Mouse (Mus musculus) colon, adult 2 months (tissue): Measurements from ENCODE around the gene Olfr622. TPM values are rescaled to one million over a fixed set of nuclear protein-coding genes. Genes with fewer than 3 reads are reported as not detected.

Experiments
- polyA plus RNA-seq: library from polyadenylated mRNA; depleted of rRNA; stranded (reverse); fragments of >200 nt; gene quantifications from 2 replicates; pipeline ENCODE4 v1.2.3, GENCODE M21; 2012; rRNA removed

The Olfr622 gene
- polyA plus RNA-seq, result not detected in 2 replicates

DNA sequence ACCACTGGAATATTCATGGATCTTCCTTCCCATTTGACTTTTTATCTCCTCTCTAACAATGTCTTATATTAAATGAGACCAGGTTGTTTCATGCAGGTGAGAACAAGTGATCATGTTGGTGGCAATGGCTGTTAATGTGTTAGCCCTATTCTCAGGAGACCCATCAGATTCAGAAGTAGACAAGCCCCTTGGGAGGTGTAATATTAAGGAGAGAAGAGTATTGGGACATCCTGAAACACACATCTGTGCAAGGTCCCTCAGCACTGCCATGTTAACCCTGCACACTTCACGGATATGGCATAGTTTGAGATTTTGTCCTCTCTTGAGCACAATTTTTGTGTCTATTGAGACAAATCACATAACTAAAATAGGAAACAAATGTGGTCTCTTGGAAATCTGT is at the start of gene Olfr622:
Gene Olfr622, minus strand, starts transcription at position 101 of the 400 bp plus-strand sequence.

DNA sequence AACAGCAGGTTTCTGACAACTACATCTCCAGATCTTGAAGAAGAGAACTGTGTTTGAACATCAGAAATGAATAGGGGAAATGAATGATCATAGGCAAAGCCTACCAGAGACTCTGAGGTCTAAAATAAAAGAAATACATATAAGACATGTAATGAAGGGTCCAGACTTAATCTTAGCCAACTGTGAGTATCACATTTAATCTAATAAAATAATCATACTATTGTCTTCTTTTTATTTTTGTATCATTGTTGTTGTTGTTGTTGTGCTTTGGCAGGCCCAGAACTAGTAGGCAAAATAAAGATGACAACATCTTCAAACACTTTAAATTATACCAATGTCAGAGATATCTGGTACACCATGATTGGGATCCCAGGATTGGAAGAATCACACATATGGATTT is 39.9 kb upstream of the Olfr622 start, which contains the start of gene Olfr625-ps1:
Gene Olfr625-ps1, plus strand, starts transcription at position 301 of the 400 bp plus-strand sequence.

DNA sequence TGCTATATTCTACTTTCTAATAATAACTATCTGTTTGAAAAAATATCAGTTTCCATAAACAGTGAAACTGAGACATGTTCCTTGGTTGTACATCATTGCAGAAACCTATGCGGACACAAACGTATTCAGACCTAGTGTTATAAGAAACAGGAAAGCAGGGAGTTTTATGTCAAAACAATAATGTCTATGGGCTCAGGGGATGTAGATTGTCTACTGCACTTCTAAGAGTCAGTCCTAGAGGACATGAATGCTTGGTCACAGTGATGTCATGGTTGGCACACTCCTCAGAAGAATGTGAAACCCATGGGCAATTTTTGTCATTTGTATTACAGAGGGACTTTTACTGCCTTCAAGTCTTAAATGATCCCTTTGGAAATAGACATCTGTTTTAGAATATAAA is 28.6 kb upstream of the Olfr622 start, which contains the start of gene Olfr624:
Gene Olfr624, minus strand, starts transcription at position 101 of the 400 bp plus-strand sequence.

GRCm38 (mm10) chr7:103663598-103663997 is 21.1 kb upstream of the Olfr622 start, which contains the start of gene Olfr623:
TSS of gene Olfr623 (minus strand) at chr7:103663698.

DNA sequence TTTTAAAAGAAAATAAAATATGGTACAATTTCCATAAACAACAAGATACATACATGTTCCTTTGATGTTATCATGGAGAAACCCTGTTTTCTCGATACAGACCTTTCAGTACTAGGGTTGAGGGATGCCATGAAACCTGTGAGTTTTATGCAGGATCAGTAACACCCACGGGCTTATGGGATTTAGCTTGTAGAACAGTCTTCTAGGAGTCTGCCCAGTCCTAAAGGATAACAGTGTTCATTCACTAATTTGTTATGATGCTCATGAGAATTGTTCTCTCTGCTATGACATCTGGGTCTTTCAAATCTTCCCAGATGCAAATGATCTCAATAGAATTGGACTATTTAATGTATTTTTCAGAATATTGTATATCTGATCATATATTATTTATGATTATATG is 30.1 kb downstream of the Olfr622 start, which contains the start of gene Olfr620:
Gene Olfr620, minus strand, starts transcription at position 101 of the 400 bp plus-strand sequence.

DNA sequence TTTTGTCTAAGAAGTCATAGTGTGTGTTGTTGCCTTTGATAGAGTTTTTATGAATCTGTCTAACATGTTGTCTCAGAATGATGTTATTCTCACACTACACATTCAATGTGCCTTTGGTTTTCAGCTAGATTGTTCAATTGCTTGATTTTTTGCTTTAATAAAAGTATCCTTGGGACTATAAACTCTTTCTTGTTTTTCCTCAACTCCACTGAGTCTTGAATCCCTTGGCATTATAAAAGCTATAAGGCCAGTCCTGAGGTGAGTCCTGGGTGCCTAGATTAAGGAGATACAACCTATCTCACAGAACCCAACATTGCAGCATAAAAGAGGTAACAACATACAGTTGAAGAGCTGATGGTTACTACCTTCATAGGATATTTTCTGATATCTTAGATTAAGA is 42.2 kb downstream of the Olfr622 start, which contains the start of gene Olfr619:
Gene Olfr619, plus strand, starts transcription at position 301 of the 400 bp plus-strand sequence.

GRCm38 (mm10) chr7:103589803-103590202 is 52.7 kb downstream of the Olfr622 start, which contains the start of gene Olfr618:
TSS of gene Olfr618 (plus strand) at chr7:103590103.

Other genes with a start within 250 kb of the Olfr622 start
- gene Usp17lc, start 227.6 kb downstream of the Olfr622 start, polyA plus RNA-seq, result not detected in 2 replicates
- not detected in 2 replicates for gene Olfr605, start 197.3 kb downstream of the Olfr622 start, polyA plus RNA-seq
- not detected in 2 replicates for gene Olfr606, start 193.7 kb downstream of the Olfr622 start, polyA plus RNA-seq
- gene Olfr607, start 178.6 kb downstream of the Olfr622 start, polyA plus RNA-seq, result not detected in 2 replicates
- gene Olfr608, start 172.8 kb downstream of the Olfr622 start, polyA plus RNA-seq, result not detected in 2 replicates
- not detected in 2 replicates for gene Olfr609, start 144.6 kb downstream of the Olfr622 start, polyA plus RNA-seq
- not detected in 2 replicates for gene Olfr610, start 130.6 kb downstream of the Olfr622 start, polyA plus RNA-seq
- gene Olfr611, start 121.9 kb downstream of the Olfr622 start, polyA plus RNA-seq, result not detected in 2 replicates
- not detected in 2 replicates for gene Olfr612, start 100.0 kb downstream of the Olfr622 start, polyA plus RNA-seq
- gene Olfr613, start 94.6 kb downstream of the Olfr622 start, polyA plus RNA-seq, result not detected in 2 replicates
- gene Olfr615, start 86.6 kb downstream of the Olfr622 start, polyA plus RNA-seq, result not detected in 2 replicates
- gene Olfr616, start 73.6 kb downstream of the Olfr622 start, polyA plus RNA-seq, result not detected in 2 replicates
- not detected in 2 replicates for gene Olfr617, start 69.6 kb downstream of the Olfr622 start, polyA plus RNA-seq
- gene Olfr618, start 52.6 kb downstream of the Olfr622 start, polyA plus RNA-seq, result not detected in 2 replicates
- not detected in 2 replicates for gene Olfr619, start 42.1 kb downstream of the Olfr622 start, polyA plus RNA-seq
- gene Olfr620, start 30.2 kb downstream of the Olfr622 start, polyA plus RNA-seq, result not detected in 2 replicates
- not detected in 2 replicates for gene Olfr623, start 21.0 kb upstream of the Olfr622 start, polyA plus RNA-seq
- gene Olfr624, start 28.5 kb upstream of the Olfr622 start, polyA plus RNA-seq, result not detected in 2 replicates
- not detected in 2 replicates for gene Olfr625-ps1, start 40.0 kb upstream of the Olfr622 start, polyA plus RNA-seq
- gene Olfr243, start 72.0 kb upstream of the Olfr622 start, polyA plus RNA-seq, result not detected in 2 replicates
- gene Olfr628, start 87.7 kb upstream of the Olfr622 start, polyA plus RNA-seq, result not detected in 2 replicates
- not detected in 2 replicates for gene Olfr629, start 102.2 kb upstream of the Olfr622 start, polyA plus RNA-seq
- not detected in 2 replicates for gene Olfr630, start 114.6 kb upstream of the Olfr622 start, polyA plus RNA-seq
- not detected in 2 replicates for gene Olfr69, start 128.9 kb upstream of the Olfr622 start, polyA plus RNA-seq
- gene Olfr68, start 137.0 kb upstream of the Olfr622 start, polyA plus RNA-seq, result not detected in 2 replicates
- not detected in 2 replicates for gene Olfr67, start 149.1 kb upstream of the Olfr622 start, polyA plus RNA-seq
- 19.7 and 97.2 TPM in 2 replicates for gene Hbb-bt, start 171.3 kb upstream of the Olfr622 start, polyA plus RNA-seq
- gene Hbb-bs, start 185.4 kb upstream of the Olfr622 start, polyA plus RNA-seq, result 178 and 1,004 TPM in 2 replicates
- not detected in 2 replicates for gene Hbb-bh2, start 197.8 kb upstream of the Olfr622 start, polyA plus RNA-seq
- gene Hbb-bh1, start 200.5 kb upstream of the Olfr622 start, polyA plus RNA-seq, result not detected in 2 replicates
- gene Hbb-y, start 210.5 kb upstream of the Olfr622 start, polyA plus RNA-seq, result not detected in 2 replicates
- gene Olfr66, start 243.6 kb upstream of the Olfr622 start, polyA plus RNA-seq, result not detected in 2 replicates